Mouse (Mus musculus) embryonic fibroblast, embryonic 13.5 days (primary cell): ENCODE results near the gene Alg14.

Experiments used
- CTCF ChIP-seq: IDR thresholded peaks from 2 replicates; pipeline ENCODE4 v1.5.1; 2011; ENCODE audit warnings: mild to moderate bottlenecking, control low read depth, low read length, moderate library complexity, borderline replicate concordance; ENCODE audit not compliant: insufficient read depth
- POLR2A ChIP-seq: IDR thresholded peaks from 2 replicates; pipeline ENCODE4 v1.6.1; 2011; ENCODE audit warnings: low read depth, mild to moderate bottlenecking, control low read depth, low read length, moderate library complexity

GRCm38 (mm10) chr3:121264242-121264641 lies 27.3 kb upstream of the Alg14 start:
- no peak for TF ChIP-seq CTCF
- TF ChIP-seq POLR2A = no peak
